Mouse (Mus musculus) adrenal gland, adult (tissue): ENCODE measurements around the gene Afap1l2.

ENCODE experiments used
- DNase-seq, 2 experiments: peaks; one replicate each; pipeline ENCODE4 v3.0.0; 2022 to 2023; ENCODE audit warnings: low spot score in 1 of 2; ENCODE audit not compliant: inconsistent age in 2 of 2

The Afap1l2 gene

DNA sequence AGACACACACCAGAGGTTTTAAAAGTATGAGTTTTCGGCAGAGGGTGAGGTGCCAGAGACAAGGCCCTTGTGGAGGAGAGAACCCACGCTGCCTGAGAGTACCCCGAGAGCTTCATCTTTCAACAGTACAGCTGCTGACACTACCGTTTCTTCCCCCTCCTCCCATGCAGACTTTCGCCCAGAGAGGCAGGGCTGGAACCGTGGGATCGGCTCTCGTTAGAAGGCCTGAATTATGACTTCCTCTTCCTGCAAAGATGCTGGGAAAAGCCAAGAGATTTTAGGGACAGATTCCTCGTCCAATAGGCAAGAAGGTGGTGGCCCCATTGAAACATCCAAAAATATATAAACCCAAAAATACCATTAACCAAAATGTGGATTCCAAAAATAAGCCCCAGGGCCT, 63.8 kb downstream of the Afap1l2 start:
- DNase-seq: peak in 1 of 2 experiments; percentile 50

DNA sequence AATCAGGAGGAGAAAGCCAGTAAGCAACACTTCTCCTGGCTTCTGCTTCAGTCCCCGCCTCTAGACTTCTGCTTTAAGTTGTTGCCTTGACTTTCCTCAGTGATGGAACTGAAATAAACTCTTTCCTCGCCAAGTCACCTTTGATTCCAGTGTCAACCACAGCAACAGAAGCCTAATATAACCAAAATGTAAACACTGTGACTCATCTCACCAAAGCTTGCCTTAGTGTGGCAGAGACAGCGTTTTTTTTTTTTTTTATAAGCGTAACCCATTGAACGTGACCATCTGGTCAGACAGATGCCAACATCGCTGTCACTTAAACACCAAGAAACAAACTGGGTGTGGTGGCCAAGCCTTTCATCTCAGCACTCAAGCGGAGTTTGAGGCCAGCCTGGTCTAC, 65.8 kb downstream of the Afap1l2 start:
- no peak for DNase-seq

GRCm38 (mm10) chr19:56940507-56940906, 67.5 kb downstream of the Afap1l2 start:
- no peak for DNase-seq

GRCm38 (mm10) chr19:56939826-56940225, 68.2 kb downstream of the Afap1l2 start:
- DNase-seq: peak; percentile 74 to 85

GRCm38 (mm10) chr19:56937911-56938310, 70.1 kb downstream of the Afap1l2 start:
- DNase-seq: no peak

GRCm38 (mm10) chr19:56936253-56936652, 71.8 kb downstream of the Afap1l2 start:
- DNase-seq: no peak

- DNase-seq: no peak
Observed at GRCm38 (mm10) chr19:56935777-56936176, 72.3 kb downstream of the Afap1l2 start.

DNA sequence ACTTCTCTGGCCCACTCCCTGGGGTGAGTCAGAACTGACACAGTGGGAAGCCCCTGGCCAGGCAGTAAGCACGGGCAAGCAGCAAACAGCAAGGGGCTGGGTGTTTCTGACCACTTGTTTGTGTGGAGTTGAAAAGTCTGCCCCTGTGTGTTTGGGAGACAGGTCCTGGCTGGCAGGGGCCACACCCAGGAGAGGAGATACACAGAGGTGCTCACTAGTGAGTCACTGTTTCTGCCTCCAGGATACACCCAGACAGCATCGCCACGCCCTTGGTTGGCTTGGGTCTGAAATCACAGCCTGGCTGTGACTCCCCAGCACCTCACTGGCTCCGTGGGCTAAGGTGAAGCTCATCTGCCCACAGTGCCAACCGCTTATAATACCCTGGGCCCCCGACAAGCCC, 72.9 kb downstream of the Afap1l2 start:
- no peak for DNase-seq

- DNase-seq: no peak
Observed at GRCm38 (mm10) chr19:56933800-56934199, 74.2 kb downstream of the Afap1l2 start.

DNA sequence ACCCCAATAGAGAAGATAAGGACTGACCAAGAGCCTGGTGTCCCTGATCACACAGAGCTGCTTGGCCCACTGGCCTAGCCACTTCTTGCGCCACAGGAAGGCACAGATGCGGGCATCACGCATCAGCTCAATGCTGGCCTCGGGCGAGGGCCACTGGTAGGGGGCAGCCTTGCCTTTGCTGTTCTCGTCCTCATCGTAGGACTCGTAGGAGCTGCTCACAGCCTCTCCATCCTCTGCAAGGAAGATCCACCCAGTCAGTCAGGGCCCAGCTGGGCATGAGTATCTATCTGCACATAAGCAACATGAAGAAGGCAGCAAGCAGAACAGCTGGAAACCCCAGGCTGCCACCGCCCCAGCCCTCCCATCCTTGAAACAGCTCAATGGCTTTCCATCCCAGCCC, 78.0 kb downstream of the Afap1l2 start:
- no peak for DNase-seq

- peak in 1 of 2 experiments; percentile 54 for DNase-seq
Observed at GRCm38 (mm10) chr19:56929392-56929791, 78.6 kb downstream of the Afap1l2 start.

DNA sequence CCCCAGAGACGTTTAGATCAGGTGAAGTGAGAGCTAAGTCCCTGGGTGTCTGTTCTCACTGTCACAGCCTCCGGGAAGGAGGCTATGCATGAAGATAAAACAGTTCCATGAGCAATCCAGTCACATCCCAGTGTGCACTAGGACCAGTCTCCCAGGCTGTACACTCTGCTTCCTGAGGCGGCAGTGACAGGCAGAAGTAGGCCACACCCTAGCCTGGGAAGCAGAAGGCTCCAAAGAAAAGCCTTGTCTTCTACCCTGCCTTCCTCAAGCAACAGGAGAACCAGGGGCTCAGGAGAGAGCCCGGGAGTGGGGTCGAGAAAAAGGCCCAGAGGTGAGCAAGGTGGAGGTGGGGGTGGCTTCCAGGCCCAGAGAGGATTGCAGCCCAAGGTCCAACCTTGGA, 86.3 kb downstream of the Afap1l2 start:
- no peak for DNase-seq

DNA sequence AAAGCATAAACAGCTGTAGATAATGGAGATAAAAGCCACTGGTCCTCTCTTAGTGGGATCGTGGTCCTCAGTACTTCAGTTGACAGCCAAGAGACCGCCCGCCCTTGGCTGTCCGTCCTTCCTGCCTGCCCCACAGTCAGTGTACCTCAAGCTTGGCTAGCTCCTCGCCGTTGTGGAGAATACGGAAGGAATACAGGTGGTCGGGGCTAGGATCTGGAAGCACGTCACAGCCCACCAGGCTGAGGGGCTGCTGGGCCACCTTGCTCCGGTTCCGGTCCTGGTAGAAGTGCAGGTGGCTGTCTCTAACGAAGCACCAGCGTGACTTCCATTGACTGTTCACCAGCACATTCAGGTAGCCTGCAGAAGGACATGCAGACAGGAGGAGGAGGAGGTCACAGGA, 87.8 kb downstream of the Afap1l2 start:
- DNase-seq: no peak

GRCm38 (mm10) chr19:56919628-56920027, 88.4 kb downstream of the Afap1l2 start:
- peak; percentile 88 to 97 for DNase-seq

DNA sequence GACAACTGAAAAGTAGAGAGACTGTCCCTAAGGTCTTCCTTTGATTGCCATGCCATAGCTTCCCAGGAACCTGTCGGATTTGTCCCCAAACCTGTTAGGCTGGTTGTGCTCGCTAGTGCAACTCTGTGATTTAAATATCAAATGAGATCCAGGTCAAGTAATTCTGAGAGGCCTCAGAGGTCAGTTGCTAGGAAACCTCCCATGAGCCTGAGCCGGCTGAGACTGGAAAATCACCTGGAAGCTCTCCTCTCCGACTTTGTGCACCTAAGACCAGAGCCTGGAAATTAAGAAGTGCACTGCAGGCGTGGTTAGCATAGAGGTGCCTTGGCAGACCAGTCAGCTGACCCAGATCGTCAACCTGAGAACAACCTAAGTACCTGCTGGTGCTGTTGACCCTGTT, 92.9 kb downstream of the Afap1l2 start:
- DNase-seq: no peak

DNA sequence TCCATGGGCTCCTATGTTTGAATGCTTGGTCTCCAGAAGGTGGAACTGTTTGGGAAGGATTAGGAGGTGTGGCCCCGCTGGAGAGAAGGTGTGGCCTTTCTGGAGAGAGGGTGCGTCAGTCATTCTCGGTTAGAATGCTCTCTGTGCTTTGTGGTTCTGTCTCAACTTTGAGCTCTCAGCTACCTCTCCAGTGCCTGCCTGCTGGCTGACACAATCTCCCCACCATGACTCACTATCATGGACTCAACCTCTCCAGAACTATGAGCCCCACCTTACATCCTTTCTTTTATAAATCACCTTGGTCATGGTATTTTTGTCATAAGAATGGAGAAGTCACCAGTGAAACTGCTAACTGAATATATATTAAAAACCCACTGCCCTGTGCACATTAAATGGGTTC, 93.4 kb downstream of the Afap1l2 start:
- DNase-seq: no peak

- no peak for DNase-seq
Observed at GRCm38 (mm10) chr19:56913761-56914160, 94.3 kb downstream of the Afap1l2 start.

- DNase-seq: no peak
Observed at GRCm38 (mm10) chr19:56910561-56910960, 97.5 kb downstream of the Afap1l2 start.

- peak in 1 of 2 experiments; percentile 66 for DNase-seq
Observed at GRCm38 (mm10) chr19:56908472-56909270, 99.4 kb downstream of the Afap1l2 start.

- DNase-seq: no peak
Observed at GRCm38 (mm10) chr19:56907850-56908249, 100.2 kb downstream of the Afap1l2 start.

DNA sequence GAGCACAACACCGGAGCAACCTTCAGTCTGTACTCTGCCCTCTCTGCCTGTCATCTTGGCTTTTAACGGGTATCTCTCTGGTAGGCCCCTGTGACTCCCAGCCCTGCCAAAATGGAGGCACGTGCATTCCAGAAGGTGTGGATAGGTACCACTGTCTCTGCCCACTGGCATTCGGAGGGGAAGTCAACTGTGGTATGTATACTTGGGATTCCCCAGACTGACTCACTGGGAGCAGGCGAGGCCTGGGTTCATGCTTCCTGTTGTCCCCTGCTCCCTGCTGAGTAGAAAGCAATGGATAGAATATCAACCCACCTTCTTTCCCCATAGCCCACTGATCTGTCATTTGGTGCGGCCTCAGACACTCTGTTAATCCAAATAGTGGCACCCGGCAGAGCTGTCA, 102.6 kb downstream of the Afap1l2 start:
- no peak for DNase-seq

DNA sequence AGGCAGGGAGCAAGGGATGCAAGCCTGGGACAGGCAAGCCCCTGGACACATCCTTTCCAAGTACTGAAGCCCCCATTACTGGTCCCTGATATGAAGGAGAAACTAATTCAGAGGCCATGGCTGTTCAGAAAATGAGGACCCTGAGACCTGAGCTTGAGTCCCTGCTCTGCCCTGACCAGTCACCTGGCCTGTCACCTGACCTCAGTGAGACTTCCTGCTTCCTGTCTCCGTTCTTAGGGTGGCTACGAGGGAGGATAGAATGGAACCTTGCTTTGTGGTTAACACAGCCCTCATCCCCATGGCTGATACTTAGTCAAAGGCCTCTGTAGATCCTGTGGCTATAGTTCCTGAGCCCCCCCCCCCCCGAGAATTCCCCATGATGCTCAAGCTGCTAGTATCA, 103.9 kb downstream of the Afap1l2 start:
- DNase-seq: no peak

GRCm38 (mm10) chr19:56897654-56898053, 110.4 kb downstream of the Afap1l2 start:
- no peak for DNase-seq
